Mouse (Mus musculus) embryonic fibroblast, embryonic 13.5 days (primary cell): ENCODE results near the gene Ttbk2.

Source experiments
- CTCF ChIP-seq: IDR thresholded peaks from 2 replicates; pipeline ENCODE4 v1.5.1; 2011; ENCODE audit warnings: mild to moderate bottlenecking, control low read depth, low read length, moderate library complexity, borderline replicate concordance; ENCODE audit not compliant: insufficient read depth
- POLR2A ChIP-seq: IDR thresholded peaks from 2 replicates; pipeline ENCODE4 v1.6.1; 2011; ENCODE audit warnings: low read depth, mild to moderate bottlenecking, control low read depth, low read length, moderate library complexity

DNA sequence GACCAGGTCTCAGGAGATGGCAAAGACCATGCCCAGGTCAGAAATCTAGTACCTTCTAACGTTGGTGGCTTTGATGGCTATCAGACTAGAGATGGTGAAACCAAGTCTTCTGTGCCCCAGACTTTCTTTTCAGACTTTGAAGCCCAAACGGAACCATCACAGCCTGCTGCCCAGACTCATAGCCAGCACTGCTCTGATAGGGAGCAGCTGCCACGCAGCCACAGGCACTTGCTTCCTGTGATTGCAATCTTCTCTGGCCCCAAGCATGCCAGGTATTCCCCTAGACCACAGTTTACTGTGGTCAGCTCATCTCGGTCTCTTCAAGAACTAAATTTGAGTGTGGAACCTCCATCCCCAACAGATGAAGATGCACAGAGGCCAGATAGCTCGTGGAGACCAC, 147.7 kb downstream of the Ttbk2 start:
- TF ChIP-seq POLR2A (no peak), CTCF (no peak)
